Mouse (Mus musculus) olfactory bulb, adult 2 months (tissue): ENCODE results near the gene Pltp.

ENCODE experiments used
- CTCF ChIP-seq: fragments of 200-500 bp; IDR thresholded peaks from 2 replicates; pipeline ENCODE4 v1.5.1; 2012; ENCODE audit warnings: low read depth, mild to moderate bottlenecking, low read length, moderate library complexity; ENCODE audit not compliant: insufficient read depth
- POLR2A ChIP-seq: fragments of 200-500 bp; IDR thresholded peaks from 2 replicates; pipeline ENCODE4 v1.6.1; 2012; ENCODE audit warnings: mild to moderate bottlenecking, low read depth, low read length, moderate library complexity; ENCODE audit not compliant: insufficient read depth

DNA sequence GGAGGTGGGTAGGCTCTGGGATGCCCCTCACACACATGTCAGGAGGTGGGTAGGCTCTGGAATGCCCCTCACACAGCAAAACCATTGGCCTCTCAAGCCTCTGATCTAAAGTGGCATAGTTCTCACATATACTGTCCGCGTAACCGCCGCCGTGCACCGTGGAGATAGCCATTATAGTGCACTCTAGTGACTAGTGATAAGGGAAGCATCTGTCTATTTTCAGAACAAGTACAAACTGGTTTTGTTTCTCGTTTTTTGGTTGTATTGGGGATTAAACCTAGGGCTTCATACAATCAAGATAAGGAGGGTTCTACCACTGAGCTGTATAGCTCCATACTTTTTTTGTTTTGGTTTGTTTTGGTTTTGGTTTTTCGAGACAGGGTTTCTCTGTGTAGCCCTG lies 41.7 kb downstream of the Pltp start:
- no peak for TF ChIP-seq CTCF
- no peak for TF ChIP-seq POLR2A
